Mouse (Mus musculus) adrenal gland, postnatal 36 days (tissue): ENCODE measurements around the gene Sh3glb2. TPM values are rescaled to one million over a fixed set of nuclear protein-coding genes. Genes with fewer than 3 reads are reported as not detected.

Experiments used
- DNase-seq, 2 experiments: peaks; one replicate each; pipeline ENCODE4 v3.0.0; 2021; ENCODE audit warnings: mixed read lengths in 1 of 2
- total RNA-seq, 2 experiments: library from RNA; stranded (reverse); gene quantifications; 2 replicates each; pipeline ENCODE4 v1.2.3; 2021

The Sh3glb2 gene
- total RNA-seq, 2 experiments from 2014 or later, result 68.2 to 69.5 TPM

DNA sequence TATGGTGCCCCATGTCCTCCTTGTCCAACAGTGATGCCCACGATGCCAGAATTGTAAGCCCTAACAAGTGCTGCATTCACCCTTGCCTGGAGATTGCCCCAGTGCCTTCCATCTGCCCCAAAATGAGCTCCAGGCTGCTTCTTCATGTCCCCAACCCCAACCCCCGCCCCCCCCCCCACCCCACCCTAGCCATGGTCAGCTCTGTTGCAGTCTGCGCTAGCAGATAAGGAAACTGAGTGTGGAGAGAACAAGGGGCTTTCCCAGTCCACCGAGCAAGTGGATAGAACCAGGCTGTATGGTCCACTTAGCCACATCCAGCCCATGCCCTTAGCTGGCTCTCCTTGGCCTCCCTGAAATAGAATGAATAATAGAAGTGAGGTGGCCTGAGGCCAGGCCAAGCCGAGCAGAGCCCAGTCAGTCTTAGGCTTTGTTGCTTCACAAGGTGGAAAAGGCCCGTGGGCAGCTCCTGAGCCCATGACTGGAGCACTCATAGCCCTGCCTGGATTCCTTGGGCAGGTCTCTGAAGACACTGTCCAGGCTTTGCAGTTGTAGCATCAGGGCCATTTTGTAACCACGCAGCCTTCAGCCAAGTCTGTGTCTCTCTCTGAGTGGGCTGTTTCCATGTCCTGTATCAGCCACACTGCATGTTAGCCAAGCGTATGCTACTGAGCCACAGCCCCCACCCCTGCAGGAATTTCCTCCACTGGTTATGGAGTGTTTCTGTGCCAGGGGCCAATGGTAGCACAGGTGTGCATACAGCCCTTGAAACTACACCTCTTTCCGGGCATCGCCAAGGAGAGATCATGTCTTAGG is 21.6 kb upstream of the Sh3glb2 start:
- peak in 1 of 2 experiments; percentile 38 for DNase-seq

DNA sequence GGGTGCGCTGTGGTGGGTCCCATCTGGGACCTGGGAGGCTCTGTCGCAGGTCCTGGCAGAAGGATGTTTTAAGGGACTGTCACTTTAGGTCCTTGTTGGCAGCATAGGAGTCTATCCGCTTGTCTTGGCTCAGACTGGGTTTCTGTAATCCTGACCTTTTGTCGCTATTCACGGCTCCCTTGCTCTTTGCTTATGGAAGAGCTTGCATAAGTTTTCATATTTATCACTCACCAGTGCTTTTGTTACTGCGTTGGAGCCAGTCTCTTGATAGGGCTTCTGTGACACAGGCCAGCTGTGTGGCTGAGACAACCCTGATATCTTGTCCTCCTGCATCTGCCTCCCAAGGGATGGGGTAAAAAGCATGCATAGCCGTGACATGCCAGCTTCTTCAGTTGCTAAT is 20.2 kb upstream of the Sh3glb2 start:
- no peak for DNase-seq

DNA sequence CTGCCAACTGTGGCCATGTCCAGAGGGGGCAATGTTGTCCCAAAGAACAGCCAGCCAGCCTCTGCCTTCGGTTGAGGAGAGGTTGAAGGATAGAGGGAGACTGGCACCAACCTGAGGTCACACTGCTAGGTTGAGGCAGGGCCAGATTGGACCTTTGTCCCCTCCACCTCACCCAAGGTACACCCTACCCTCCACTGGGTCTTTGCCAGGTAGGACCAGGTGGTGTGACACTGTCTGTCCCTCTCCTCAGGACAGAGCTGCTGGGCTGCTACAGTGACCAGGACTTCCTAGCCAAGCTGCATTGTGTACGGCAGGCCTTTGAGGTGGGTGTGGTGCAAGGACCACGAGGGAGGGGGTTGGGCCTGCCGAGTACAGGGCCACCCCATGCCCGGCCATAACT is 18.6 kb upstream of the Sh3glb2 start:
- no peak for DNase-seq

DNA sequence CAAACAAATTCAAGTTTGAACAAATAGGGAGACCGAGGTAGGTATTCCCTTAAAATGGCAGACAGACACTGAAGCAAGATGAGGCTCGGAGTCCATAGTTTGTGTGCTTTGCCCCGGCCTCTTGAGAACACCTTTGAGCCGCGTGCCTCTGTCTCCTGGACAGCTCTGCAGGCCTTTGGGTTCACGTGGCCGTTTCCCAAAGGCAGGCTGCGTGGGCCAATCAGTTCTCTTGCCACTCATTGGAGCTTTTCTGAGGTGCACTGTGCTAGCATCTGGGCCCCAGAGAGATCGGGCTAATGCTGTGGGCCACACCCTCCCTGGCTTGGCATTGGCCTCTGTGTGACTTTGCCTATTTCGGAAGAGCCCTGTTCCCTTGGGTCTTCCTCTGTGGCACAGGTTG is 16.8 kb upstream of the Sh3glb2 start:
- peak in 1 of 2 experiments; percentile 41 for DNase-seq

DNA sequence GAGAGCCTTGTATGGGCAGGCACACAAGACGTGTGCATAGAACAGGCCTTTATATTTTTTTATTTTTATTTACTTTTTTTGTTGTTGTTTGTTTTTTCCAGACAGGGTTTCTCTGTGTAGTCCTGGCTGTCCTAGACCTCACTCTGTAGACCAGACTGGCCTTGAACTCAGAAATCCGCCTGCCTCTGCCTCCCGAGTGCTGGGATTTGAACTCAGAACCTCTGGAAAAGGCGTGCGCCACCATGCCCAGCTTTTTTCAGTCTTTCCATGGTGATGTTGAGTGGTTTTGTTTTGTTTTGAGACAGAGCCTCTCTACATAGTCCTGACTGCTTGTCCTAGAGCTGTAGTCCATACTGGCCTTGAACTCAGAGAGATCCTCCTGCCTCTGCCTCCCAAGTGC is 13.6 kb upstream of the Sh3glb2 start:
- DNase-seq, result no peak

DNA sequence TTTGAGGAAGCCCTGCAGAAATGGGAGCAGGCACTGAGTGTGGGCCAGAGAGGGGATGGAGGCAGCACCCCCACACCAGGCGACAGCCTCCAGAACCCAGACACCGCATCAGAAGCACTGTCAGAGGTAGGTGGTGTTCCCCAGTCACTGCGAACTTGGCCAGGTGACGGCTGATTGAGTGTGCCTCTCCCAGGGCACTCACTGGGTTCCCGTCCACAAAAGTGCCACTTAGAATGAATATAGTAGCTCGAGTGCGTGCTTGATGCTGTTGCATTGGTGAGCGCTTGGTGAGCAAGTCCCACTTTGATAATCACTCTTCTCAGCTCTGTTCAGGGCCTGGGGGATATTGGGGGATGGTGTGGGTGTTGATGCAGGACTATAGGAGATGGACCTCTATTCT is 12.4 kb upstream of the Sh3glb2 start:
- no peak for DNase-seq

DNA sequence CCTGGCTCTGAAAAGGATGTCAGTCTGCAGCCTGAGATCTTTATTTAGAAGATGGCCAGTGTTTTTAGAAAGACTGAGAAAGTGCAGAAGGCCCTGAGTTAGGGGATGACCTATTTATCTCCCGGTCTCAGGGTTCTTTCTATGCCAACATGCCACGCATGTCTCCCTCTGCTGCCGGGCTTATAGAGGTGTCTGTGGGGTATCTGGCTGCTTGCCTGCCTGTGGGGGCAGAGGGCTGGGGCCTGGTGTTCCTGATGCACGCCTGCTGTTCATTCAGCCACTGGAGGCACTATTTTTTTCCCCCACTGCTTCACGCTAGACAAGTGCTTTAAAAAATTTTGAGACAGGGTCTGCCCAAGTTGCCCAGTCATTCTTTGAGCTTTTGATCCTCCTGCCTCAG is 7.1 kb upstream of the Sh3glb2 start:
- no peak for DNase-seq

DNA sequence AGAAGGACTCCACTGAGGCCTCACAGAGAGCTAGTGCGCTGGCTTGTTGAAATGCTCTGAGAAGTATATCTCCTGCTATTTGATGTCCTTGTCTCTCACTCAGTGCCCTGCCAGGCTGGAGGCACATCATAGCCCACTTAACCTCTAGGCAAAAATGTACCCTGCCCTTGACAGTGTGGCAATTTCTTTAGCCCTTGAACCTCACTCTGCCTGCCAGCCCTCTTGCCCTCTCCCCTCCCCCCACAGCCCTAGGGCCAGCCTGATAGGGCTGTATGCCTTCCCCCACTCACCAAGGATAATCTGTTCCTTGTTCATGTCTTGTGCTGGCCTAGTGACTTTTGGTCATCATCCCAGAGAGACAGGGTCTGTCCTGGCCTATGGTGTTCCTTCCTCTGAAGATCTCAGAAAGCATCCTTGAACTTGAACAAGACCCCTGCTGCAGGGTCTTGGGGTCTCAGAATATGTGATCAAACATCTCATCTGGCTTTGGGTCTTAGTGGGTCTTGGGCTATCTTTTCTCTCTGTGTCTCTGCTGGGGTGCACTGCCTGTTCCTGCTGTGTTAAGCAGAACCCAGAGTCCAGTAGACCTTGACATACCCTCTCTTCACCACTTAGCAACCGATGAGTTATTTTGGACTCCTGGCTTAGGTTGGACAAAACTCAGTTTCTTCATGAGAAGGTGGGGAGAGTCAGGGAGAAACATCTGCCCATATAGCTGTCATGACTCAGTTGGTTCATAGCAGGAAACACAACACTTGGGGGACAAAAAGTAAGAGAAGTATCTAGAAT is 6.3 kb upstream of the Sh3glb2 start:
- peak; percentile 40 to 67 for DNase-seq

DNA sequence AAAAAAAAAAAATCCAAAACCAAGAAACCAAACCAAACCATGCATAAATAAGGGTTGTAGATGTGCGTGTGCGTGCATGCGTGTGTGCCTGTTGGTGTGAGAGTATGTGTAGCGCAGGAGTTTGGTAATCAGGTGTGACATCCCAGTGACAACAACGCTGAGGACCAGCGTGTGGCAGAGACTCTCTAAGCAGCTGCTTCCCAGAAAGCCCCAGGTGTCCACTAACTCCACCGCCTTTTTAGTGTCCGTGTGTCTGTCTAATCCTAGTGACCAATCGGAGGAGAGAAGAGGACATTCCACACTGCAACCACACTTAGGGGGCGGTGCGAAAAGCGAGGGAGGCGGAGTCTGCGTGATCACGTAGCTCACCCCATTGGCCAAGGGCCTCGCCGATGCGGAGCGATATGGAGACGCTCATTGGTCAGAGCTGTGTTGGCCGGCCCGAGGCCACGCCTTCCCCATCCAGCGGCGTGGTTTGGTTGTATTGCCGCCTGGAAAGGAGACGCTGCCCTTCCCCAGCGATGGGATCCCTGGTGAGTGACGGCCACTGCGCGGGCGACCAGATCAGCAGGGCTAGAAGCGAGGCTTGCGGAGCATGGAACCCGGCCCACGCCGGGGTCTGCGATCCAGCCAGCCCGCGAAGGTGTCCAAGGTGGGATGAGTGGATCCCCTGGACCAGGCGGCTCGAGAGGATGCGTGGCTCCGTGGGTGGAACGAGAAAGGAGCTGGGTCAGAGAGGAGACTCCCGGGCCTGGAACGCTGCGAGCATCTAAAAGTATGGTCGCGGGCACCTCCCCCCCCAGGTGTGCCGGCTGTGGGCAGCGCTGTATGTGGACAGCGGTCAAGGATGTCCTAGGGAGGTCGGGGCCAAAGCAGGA is 4.9 kb upstream of the Sh3glb2 start, which contains the start of gene Miga2:
TSS of gene Miga2 (plus strand) at position 461 of the 878 bp plus-strand sequence.
- DNase-seq, result peak; percentile 99

DNA sequence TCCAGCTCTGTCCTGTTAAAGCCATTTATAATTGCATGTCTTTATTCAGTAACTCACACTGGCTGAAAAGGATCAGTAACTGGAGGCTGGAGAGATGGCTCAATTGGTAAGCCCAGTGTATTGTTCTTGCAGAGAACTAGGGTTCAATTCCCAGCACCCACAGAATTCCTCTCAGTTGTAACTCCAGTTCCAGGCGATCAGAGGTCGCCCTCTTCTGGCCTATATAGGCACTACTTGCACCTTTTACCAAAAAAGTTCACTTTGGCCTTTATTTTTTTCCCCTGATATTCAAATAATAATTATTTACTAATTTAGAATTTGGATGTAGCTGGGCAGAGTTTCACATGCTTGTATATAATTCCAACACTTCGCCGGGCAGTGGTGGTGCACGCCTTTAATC is 3.7 kb upstream of the Sh3glb2 start:
- no peak for DNase-seq

DNA sequence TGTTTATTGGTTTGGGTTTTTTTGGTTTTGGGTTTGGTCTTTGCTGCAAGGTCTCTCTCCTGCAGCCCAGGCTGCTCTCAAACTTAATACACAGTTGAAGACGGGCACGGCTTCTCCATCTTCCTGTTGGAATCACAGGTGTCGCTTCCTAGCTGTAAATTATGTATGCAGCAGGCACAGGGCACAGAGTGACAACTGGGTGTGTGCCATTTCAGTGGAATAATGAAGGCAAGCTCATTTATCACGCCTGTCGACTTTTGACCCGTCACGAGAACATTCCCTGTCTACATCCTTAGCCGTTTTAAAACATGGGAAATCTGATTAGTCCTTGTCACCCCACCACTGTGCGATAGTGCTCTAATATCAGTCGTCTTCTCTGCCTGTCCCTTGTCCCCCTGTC is 1.5 kb upstream of the Sh3glb2 start:
- DNase-seq, result no peak

DNA sequence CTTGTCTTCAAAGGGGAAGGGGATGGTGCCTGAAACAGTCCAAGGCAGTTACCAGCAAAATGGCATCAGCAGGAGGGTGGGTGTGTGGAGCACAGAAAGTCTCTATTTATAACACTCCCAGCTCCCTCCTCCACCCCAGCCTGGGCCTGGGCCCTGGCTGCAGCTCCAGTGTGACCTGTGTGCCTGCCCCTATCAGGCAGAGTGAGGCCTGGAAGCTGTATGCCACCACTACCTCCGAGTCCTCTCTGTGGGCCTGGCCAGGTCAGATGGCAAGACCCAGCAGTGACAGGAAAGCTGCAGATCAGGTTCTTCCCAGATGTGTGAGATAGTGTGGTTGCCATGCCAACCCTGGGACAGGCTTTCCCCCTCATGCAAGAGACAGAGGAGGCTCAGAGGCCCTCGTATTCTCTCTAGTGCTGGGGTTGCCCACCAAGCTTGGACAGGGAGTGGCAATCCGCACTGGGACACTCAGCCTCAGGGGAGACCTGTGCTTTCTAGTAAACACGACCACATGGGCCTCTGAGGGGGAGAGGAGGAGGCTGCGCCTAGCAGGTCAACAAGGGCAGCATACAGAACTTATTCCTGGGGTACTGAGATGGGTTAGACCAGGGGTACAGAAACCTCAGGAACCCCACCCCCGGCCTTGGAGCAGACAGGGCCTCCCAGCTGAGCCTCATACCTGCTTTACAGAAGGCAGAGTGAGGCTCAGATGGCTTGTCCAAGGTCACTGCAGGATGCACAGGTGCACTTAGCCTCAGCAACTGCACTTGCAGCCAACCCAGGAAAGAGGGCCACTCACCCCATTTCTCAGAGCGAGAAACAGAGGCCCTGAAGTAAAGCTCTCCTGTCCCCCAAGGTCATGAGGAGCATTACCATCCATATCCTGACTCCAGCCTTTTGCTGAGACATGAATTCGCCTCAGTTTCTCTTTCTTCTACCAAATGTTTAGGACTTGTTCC is 1.3 kb downstream of the Sh3glb2 start:
- DNase-seq, result no peak

DNA sequence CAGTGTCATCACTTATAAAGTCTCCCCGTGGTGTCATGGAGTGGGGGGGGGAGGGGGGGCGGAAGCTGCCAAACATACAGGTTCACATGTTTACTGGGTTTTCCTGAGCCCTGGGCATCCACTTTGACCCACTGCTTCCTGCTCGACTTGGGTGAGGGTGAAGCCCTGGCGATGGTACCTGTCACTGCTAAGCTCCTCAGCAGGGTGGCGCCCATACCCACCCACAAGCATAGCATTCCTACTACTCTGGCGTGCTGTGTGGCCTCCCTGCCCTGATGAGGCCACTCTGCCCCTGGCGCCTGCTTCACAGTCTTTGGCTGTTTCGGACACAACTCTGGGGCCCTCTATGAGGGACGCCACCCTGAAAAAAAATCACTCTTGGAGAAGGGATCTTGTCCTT is 2.2 kb downstream of the Sh3glb2 start:
- no peak for DNase-seq

DNA sequence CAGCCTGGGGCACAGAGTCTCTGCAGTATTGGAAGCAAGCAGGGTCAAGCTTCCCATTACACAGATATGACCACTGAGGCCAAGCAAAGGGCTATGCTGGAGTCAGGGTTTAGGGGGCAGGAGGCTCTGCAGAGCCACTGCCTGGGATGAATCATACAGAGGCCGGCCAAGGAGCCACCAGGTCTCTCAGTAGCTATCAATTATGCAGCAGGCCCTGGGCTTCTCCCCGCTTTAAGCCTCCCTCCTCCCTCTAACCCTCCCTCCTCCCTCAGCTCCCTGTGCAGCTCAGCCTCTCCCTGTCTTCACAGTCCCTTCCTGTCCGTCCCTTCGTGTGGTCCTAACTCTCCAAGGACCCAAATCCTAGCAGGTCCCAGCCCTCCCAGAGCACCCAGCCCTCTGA is 2.9 kb downstream of the Sh3glb2 start:
- DNase-seq, result peak; percentile 42 to 50

DNA sequence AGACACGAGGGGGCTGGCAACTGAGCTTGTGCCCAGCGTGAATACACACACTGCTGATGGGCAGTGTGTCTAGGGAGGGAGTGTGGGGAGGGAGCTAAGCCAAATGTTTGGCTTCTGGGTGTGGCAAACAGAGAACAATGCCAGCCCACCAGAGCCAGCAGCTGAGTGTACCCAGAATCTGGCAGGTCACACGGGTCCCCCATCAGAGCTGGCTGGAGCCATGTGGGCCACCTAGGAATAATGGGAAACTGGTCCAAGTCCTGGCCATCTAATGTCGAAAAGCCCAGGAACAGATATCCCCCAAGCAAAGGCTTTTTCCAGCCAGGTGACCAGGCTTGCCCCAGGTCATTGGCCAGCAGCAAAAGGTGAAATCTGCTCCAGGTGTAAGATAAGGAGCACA is 3.3 kb downstream of the Sh3glb2 start:
- DNase-seq, result no peak

DNA sequence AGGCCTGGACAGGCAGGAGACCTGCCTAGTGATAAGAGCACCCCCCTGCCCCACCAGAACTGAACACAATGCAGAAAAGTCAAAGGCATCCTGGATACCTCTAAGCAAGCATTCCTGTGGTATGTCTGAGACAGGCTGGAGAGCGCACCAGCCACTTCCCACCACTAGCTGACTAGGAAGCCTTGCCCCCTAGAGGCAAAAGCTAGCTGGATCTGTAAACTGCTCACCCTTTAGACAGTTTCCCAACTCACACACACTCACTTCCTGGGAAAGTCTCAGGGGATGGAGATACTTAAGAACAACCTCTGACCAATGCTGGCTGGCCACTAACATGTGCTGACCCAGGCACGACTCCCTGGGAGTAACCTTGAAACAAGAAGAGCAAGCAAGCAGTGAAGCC is 8.0 kb downstream of the Sh3glb2 start:
- DNase-seq, result no peak

DNA sequence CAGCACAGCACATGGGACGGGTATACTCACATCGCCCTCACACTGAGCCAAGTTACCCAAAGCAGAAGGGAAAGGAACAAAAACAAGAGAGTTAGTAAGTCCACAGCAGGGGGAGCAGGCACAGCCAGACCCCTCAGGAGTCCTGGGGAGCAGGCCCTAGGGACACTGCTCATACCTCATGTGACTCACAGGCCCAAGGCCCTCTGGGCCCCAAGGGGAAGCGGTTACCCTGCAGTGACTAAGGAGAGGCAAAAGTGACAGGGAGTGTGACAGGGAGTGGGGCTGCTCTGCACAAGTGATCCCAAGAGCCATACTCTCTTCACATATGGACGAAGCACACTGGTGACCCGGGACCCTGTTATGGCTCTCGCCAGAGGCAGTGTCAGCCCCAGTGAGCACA is 9.9 kb downstream of the Sh3glb2 start:
- DNase-seq, result peak; percentile 68 to 74

DNA sequence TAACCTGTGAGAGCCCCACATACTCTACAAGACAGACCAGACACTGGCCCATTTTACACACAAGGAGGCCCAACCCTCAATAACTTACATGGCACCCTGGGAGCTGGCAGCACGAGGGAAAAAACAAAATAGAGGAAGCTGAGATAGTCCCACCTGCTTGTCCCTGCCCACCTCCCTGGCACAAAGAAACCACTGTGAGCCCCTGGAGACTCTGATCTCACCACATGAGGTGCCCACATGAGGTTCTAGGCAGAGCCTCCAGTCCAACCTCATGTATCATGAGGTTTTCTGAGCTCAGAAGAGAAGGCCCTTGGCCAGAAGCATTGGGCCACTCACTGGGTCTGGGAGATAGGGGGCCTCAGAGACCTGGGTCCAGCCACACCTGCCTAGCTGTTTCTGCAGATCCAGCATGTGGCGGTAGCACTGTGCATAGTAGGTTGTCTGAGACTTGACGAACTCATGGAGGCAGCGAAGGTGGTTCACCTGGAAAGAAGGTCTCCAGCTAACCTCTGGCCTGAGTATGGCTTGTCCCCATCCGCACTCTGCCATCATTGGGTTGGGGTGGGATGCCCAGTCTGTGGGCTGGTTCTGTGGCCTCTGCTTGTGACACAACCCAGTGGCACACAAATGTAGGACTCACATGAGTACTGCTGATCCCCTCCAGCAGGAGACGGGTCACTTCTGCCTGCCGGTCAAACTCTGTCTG is 13.0 kb downstream of the Sh3glb2 start:
- no peak for DNase-seq

DNA sequence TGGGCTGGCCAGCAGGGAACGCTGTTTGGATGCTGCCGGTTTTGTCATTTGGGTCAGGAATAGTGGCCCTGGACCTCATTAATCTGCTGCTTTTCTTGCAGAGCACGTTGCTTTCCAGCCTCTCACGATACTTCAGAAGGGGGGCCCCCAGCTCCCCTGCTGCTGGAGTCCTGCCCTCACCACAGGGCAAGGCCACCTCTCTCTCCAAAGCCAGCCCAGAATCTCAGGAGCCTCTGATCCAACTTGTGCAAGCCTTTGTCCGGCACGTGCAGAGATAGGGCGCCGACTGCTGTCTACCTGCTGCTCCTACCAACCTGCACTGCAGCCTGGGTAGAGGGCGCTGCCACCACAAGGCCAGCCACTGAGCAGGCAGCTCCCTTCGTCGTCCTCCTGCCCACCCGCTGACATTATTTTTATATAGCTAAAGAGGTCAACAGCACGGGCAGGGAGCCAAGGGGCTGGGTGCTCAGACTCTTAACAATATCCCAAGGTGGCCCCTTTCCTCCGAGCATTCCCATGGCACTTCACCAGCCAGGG is 15.5 kb downstream of the Sh3glb2 start:
- DNase-seq, result peak; percentile 70 to 75

DNA sequence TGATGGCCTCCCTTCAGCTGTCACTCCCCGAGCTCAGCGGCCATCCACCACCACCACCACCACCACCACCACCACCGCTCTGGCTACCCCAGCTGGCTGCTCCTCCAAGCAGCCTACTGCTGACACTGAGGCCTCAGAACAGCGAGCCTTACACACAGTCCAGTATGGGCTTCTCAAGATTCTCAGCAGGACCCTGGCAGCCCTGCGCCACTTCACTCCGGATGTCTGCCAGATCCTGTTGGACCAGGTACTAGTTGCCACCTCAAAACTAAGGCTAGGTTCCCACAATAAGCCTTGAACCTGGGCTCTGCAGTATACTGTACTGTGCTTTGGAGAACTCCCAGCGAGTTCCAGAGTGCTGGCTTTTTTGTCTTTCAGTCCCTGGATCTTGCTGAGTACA is 16.6 kb downstream of the Sh3glb2 start:
- DNase-seq, result no peak
